Mouse (Mus musculus) hindlimb bud, embryonic 11.5 days (tissue): ENCODE data around the gene Uqcc2.

ENCODE experiments used
- DNase-seq: peaks from one replicate; pipeline ENCODE4 v3.0.0-alpha.2; 2012; ENCODE audit warnings: low read depth, low spot score; ENCODE audit errors: extremely low spot score

The Uqcc2 gene

GRCm38 (mm10) chr17:27155752-27156151, 22.0 kb upstream of the Uqcc2 start:
- DNase-seq, result no peak

- no peak for DNase-seq
These were observed 21.2 kb upstream of the Uqcc2 start for GRCm38 (mm10) chr17:27154881-27155280.

- DNase-seq, result no peak
These were observed 20.5 kb upstream of the Uqcc2 start for GRCm38 (mm10) chr17:27154256-27154655.

GRCm38 (mm10) chr17:27153773-27154193, 20.1 kb upstream of the Uqcc2 start:
- DNase-seq, result no peak

- DNase-seq, result no peak
These were observed 19.4 kb upstream of the Uqcc2 start for GRCm38 (mm10) chr17:27152976-27153723.

- no peak for DNase-seq
These were observed 17.7 kb upstream of the Uqcc2 start for GRCm38 (mm10) chr17:27151411-27151810.

GRCm38 (mm10) chr17:27150871-27151270, 17.2 kb upstream of the Uqcc2 start:
- DNase-seq, result no peak

- DNase-seq, result peak; percentile 35
These were observed 12.7 kb upstream of the Uqcc2 start for GRCm38 (mm10) chr17:27146323-27146923.

GRCm38 (mm10) chr17:27144152-27144551, 10.4 kb upstream of the Uqcc2 start:
- DNase-seq, result no peak

- no peak for DNase-seq
These were observed 8.3 kb upstream of the Uqcc2 start for GRCm38 (mm10) chr17:27141971-27142450.

GRCm38 (mm10) chr17:27140262-27140661, 6.5 kb upstream of the Uqcc2 start:
- no peak for DNase-seq

- no peak for DNase-seq
These were observed 5.6 kb upstream of the Uqcc2 start for GRCm38 (mm10) chr17:27139304-27139703.

GRCm38 (mm10) chr17:27138396-27138795, 4.7 kb upstream of the Uqcc2 start:
- no peak for DNase-seq

- DNase-seq, result no peak
These were observed 999 bp upstream of the Uqcc2 start for GRCm38 (mm10) chr17:27134715-27135114.

- DNase-seq, result no peak
These were observed 471 bp upstream of the Uqcc2 start for GRCm38 (mm10) chr17:27134187-27134586.

GRCm38 (mm10) chr17:27132238-27132637, 1.5 kb downstream of the Uqcc2 start:
- DNase-seq, result no peak

- no peak for DNase-seq
These were observed 2.5 kb downstream of the Uqcc2 start for GRCm38 (mm10) chr17:27131240-27131665.

- no peak for DNase-seq
These were observed 3.5 kb downstream of the Uqcc2 start for GRCm38 (mm10) chr17:27130246-27130645.

GRCm38 (mm10) chr17:27129819-27130218, 3.9 kb downstream of the Uqcc2 start:
- no peak for DNase-seq

GRCm38 (mm10) chr17:27129291-27129690, 4.4 kb downstream of the Uqcc2 start:
- no peak for DNase-seq

- DNase-seq, result no peak
These were observed 5.5 kb downstream of the Uqcc2 start for GRCm38 (mm10) chr17:27128189-27128588.

- DNase-seq, result no peak
These were observed 6.7 kb downstream of the Uqcc2 start for GRCm38 (mm10) chr17:27126974-27127373.
